Mouse (Mus musculus) limb, embryonic 14.5 days (tissue): ENCODE measurements around the gene Alx3. TPM values are rescaled to one million over a fixed set of nuclear protein-coding genes. Genes with fewer than 3 reads are reported as not detected.

Experiments used
- ATAC-seq: fragments of 200-750 bp; cut with Nextera tagmentation; 2 replicates; pipeline ENCODE4 v1.8.0; 2017; ENCODE audit warnings: low read depth, moderate number of reproducible peaks, moderate TSS enrichment; ENCODE audit not compliant: low FRiP score
- DNase-seq: peaks from one replicate; pipeline ENCODE4 v3.0.0-alpha.2; 2015; ENCODE audit warnings: low spot score
- H3K27ac ChIP-seq: fragments of 300-500 bp; sonication (generic); replicated peaks from 2 replicates; pipeline ENCODE4 v1.5.1; 2014; ENCODE audit warnings: low read depth, mild to moderate bottlenecking, low read length, moderate library complexity, mixed read lengths
- H3K27me3 ChIP-seq: fragments of 300-500 bp; sonication (generic); 2 replicates; pipeline ENCODE4 v1.6.1; 2014; ENCODE audit warnings: low read length, mixed read lengths; ENCODE audit not compliant: control insufficient read depth, insufficient read depth
- H3K36me3 ChIP-seq: fragments of 300-500 bp; sonication (generic); 2 replicates; pipeline ENCODE4 v1.6.1; 2014; ENCODE audit warnings: mild to moderate bottlenecking, low read length, moderate library complexity, mixed read lengths; ENCODE audit not compliant: control insufficient read depth, insufficient read depth
- H3K4me1 ChIP-seq: fragments of 300-500 bp; sonication (generic); 2 replicates; pipeline ENCODE4 v1.6.1; 2014; ENCODE audit warnings: antibody characterized with exemption, low read length, mixed read lengths; ENCODE audit not compliant: control insufficient read depth, insufficient read depth
- H3K4me2 ChIP-seq: fragments of 300-500 bp; sonication (generic); replicated peaks from 2 replicates; pipeline ENCODE4 v1.6.1; 2014; ENCODE audit warnings: low read depth, mild to moderate bottlenecking, low read length, moderate library complexity; ENCODE audit not compliant: severe bottlenecking
- H3K4me3 ChIP-seq: fragments of 300-500 bp; sonication (generic); replicated peaks from 2 replicates; pipeline ENCODE4 v1.5.1; 2014; ENCODE audit warnings: low read length
- H3K9ac ChIP-seq: fragments of 300-500 bp; sonication (generic); 2 replicates; pipeline ENCODE4 v1.6.1; 2014; ENCODE audit warnings: mild to moderate bottlenecking, low read depth, low read length, moderate library complexity; ENCODE audit not compliant: severe bottlenecking
- H3K9me3 ChIP-seq: fragments of 300-500 bp; sonication (generic); 2 replicates; pipeline ENCODE4 v1.6.1; 2016; ENCODE audit warnings: low read length; ENCODE audit not compliant: control insufficient read depth
- POLR2A ChIP-seq: fragments of 200-500 bp; IDR thresholded peaks from 2 replicates; pipeline ENCODE4 v1.8.0; 2012; ENCODE audit warnings: inconsistent platforms, mild to moderate bottlenecking, moderate library complexity, borderline replicate concordance; ENCODE audit not compliant: insufficient read depth, insufficient read length; ENCODE audit errors: extremely low read depth
- WGBS: fragments of 180-500 bp; shearing (Covaris S2); extraction: QIAGEN DNeasy Blood & Tissue Kit; methylation state at CpG from one replicate; pipeline ENCODE4 v1.1.7; 2014; 5-methylcytosine and 5-hydroxymethylcytosine counted together
- polyA plus RNA-seq, 2 experiments: library from polyadenylated mRNA; depleted of rRNA in 1 of 2; stranded (reverse) in 1 of 2; unstranded in 1 of 2; fragments of >200 nt; fragmentation: Nextera tagmentation in 1 of 2; extraction: Ambion mirVana in 1 of 2; gene quantifications; 2 replicates each; pipeline versions ENCODE4 v1.2.1 to v1.2.3; 2012 to 2014

Alx3 gene
- polyA plus RNA-seq, 2 experiments: 9.5 to 14.9 TPM

DNA sequence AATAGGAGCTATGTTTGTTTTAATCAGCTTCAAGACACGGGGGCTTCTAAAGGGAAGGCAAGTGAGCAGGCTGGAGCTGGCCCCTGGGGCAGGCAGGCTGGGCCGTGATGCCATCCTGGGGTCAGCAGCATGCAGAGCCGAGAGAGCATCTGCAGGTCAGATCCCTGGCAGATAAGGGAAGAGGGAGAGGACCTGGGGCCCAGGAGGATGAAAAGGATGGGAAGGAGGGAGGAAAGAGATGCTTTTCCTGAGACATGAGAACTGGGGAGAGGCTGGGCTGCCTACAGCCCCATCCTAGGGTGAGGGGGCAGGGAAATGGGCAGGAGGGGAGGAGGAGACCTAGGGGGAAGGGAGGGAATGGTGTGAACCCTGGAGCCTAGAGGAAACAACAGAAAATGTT lies 29.5 kb upstream of the Alx3 start:
- no peak for TF ChIP-seq POLR2A

DNA sequence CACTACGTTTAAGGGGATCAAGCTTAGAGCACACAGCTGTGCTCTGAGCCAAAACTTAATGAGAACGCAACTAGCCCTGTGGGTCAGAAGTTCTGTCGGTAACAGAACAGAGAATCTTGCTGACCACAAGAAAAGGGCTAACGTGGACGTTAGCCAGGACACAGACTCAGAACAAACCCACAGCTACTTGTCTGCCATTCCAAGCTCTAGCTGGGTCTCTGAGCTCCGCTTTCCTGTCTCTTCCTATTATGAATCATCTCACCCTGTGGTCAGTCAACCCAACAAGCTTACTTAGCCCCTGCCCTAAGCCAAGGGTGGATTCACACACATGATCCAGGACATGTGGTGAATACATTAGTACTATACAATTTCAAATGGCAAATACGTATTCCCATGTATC lies 27.1 kb upstream of the Alx3 start:
- ATAC-seq: no peak
- H3K4me3 ChIP-seq: no peak overlapping the region
- no peaks in the 10 kb centered on the region for H3K9me3 ChIP-seq
- H3K27me3 ChIP-seq: no peaks in the 10 kb centered on the region
- H3K36me3 ChIP-seq: no peaks in the 10 kb centered on the region
- H3K4me1 ChIP-seq: 0 out of 2 replicates have a peak, but pooled peaks cover 2% of the 10 kb centered on the region
- no peak for TF ChIP-seq POLR2A
- no peak overlapping the region for H3K4me2 ChIP-seq
- no peak for DNase-seq
- no peak overlapping the region for H3K9ac ChIP-seq
- WGBS: 63% methylated on average over 7 of the region's 7 CpGs
- H3K27ac ChIP-seq: no peak overlapping the region

More for the DNA sequence above, 29.5 kb upstream of the Alx3 start:
- Histone ChIP-seq H3K27me3 (no peaks in the 10 kb centered on the region), H3K36me3 (no peaks in the 10 kb centered on the region), H3K27ac (no peak overlapping the region), H3K9ac (no peak overlapping the region), H3K4me2 (no peak overlapping the region), H3K4me3 (no peak overlapping the region), H3K4me1 (peaks cover 6% of the 10 kb centered on the region), H3K9me3 (no peaks in the 10 kb centered on the region)
- whole genome bisulfite sequencing: 27% methylated on average over 3 of the region's 3 CpGs
- DNase-seq: no peak
- no peak for ATAC-seq

DNA sequence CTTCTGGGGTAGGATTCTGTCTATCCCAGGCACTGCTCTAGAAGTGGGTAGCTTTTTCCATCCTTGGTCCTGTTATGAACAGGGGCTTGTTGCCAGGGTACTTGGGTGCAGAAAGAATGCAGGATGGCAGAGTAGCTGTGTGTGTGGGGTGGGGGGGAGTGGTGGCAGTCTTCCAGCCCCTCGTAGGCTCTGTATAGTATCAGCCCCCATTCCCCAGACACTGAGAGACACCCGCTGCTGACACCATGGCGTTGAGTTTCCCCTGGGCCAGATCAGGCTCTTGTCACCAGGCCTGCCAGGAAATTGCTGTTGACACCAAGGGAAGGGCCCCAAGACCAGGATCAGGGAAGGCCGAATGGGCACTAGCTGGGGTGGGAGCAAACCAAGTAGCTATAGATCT lies 26.1 kb upstream of the Alx3 start:
- Histone ChIP-seq H3K36me3 (no peaks in the 10 kb centered on the region), H3K4me1 (0 out of 2 replicates have a peak, but pooled peaks cover 2% of the 10 kb centered on the region), H3K27me3 (no peaks in the 10 kb centered on the region), H3K9ac (no peak overlapping the region), H3K4me2 (no peak overlapping the region), H3K9me3 (no peaks in the 10 kb centered on the region), H3K4me3 (no peak overlapping the region), H3K27ac (no peak overlapping the region)
- 59% methylated on average over 4 of the region's 4 CpGs for WGBS
- no peak for TF ChIP-seq POLR2A
- ATAC-seq (no peak), DNase-seq (no peak)

DNA sequence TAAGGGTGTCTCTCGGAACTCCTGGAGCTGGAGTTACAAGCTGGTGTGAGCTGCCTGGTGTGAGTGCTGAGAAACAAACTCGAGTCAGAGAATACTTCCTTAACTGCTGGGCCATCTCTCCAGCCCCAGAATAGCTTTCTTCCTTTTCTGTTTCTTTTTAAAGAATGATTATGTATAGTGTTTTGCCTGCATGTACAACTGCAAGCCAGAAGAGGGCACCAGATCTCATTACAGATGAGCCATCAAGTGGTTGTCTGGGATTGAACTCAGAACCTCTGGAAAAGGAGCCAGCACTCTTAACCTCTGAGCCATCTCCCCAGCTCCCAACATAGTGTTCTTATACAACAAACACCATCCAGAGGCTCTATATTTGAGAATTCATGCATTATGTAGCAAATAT lies 23.6 kb upstream of the Alx3 start:
- no peak for ATAC-seq
- Histone ChIP-seq H3K4me2 (no peak overlapping the region), H3K9ac (no peak overlapping the region), H3K4me1 (no peaks in the 10 kb centered on the region), H3K27me3 (no peaks in the 10 kb centered on the region), H3K9me3 (no peaks in the 10 kb centered on the region), H3K36me3 (no peaks in the 10 kb centered on the region), H3K27ac (no peak overlapping the region), H3K4me3 (no peak overlapping the region)
- no peak for TF ChIP-seq POLR2A
- WGBS: 50% methylated on average over 2 of the region's 2 CpGs
- DNase-seq: no peak

DNA sequence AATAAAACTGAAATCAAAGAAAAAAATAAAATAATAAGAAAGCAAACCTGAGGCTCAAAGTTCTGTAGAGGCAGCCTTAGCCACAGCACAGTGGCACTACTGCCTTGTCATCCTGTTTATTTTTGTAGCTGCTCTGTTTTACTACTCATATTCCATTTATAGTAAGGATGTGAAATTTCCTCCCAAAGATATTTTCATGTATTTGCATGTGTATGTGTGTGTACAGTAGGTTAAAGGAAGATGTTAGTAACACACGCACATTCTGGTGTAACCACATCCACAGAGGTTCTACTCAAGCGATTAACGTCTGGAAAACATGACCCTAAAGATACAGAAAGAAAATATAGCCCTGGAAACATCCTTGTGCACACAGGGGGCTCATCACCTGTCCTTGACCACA lies 18.0 kb upstream of the Alx3 start:
- peaks cover 28% of the 10 kb centered on the region for H3K27me3 ChIP-seq
- 82% methylated on average over 3 of the region's 3 CpGs for WGBS
- DNase-seq (no peak), ATAC-seq (no peak)
- no peak overlapping the region for H3K9ac ChIP-seq
- H3K36me3 ChIP-seq: no peaks in the 10 kb centered on the region
- H3K4me1 ChIP-seq: peaks cover 9% of the 10 kb centered on the region; the same call in 1 of the 2 replicates
- no peak for TF ChIP-seq POLR2A
- no peak overlapping the region for H3K4me3 ChIP-seq
- no peak overlapping the region for H3K27ac ChIP-seq
- no peaks in the 10 kb centered on the region for H3K9me3 ChIP-seq
- no peak overlapping the region for H3K4me2 ChIP-seq
